ENCODE assay signal across 8 mouse cellular contexts in the genomic region with DNA sequence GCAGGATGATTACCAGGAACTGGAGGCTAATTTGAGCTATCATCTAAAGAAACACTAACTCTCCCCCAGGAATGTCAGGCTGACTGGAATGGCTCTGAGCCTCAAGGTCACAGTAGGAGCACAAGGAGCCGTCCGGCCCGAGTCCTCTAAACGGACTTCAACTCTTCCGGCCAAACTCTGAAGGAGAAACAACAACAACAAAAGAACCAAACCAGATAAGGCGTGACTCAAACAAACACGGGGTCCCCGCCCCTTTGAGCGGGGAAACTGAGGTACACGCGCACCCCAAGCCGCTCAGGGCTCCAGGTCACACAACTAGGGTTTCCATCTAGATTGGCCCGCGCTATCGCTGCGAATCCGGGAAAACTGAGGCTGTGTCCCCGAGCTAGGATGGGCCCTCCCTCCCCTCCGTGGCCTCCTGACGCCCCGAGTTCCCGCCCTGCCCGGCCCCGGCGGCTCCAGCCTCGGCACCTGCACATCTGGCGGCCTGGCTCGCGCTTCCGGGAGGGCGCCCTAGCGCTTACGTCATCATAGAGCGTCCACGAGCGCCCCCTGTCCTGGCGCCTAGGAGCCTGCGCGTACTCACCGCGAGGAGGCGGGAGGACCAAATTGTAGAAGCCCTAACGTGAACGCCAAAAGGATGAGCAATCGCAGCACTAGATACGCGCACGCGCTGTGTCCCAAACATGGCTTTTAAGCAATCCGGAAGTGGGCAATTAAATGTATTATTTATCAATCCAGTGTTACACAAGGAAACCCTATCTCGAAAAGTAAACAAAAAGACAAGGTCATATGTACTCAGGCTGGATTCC. TPM values are rescaled to one million over a fixed set of nuclear protein-coding genes. Genes with fewer than 3 reads are reported as not detected.
A peak's percentile ranks its signal among the peaks of the same experiment; 100 is the strongest.
DNase-seq lines count a peak whose midpoint lies in the region; ATAC-seq lines count a peak whose summit lies in the region.

No protein-coding gene starts in this region.

- peak; percentile 87 for ATAC-seq in erythroid progenitor cell, adult 5-6 weeks (replicated peaks; ENCODE audit: low FRiP score, poor library complexity, severe bottlenecking)
- peak; percentile 78 for ATAC-seq in heart, embryonic 14.5 days (ENCODE audit: insufficient number of reproducible peaks, insufficient read depth, low FRiP score, low read depth)
- peak; percentile 82 for ATAC-seq in liver, embryonic 13.5 days (ENCODE audit: low read depth)
- peak; percentile 84 for ATAC-seq in stomach, embryonic 16.5 days (ENCODE audit: insufficient read depth, low FRiP score)

- H3K4me2 ChIP-seq in heart, embryonic 14.5 days (ENCODE audit: low read length) = peak overlapping the region; percentile 72
- peak overlapping the region; percentile 75 for H3K4me2 ChIP-seq in liver, embryonic 13.5 days
- peak overlapping the region; percentile 80 for H3K4me2 ChIP-seq in stomach, embryonic 16.5 days (ENCODE audit: low read depth, low read length)

- WGBS in heart, embryonic 14.5 days = under 1% methylated on average over 49 of the region's 51 CpGs
- WGBS in liver, embryonic 13.5 days (ENCODE audit: insufficient replicate concordance) = under 1% methylated on average over 48 of the region's 51 CpGs
- WGBS in stomach, embryonic 16.5 days = under 1% methylated on average over 51 of the region's 51 CpGs

- H3K9me3 ChIP-seq in heart, embryonic 14.5 days (ENCODE audit: control insufficient read depth, low read length) = no peaks in the 10 kb centered on the region
- no peaks in the 10 kb centered on the region for H3K9me3 ChIP-seq in liver, embryonic 13.5 days (replicated peaks)
- no peaks in the 10 kb centered on the region for H3K9me3 ChIP-seq in stomach, embryonic 16.5 days (replicated peaks; ENCODE audit: control insufficient read depth, low read length)

- H3K9ac ChIP-seq in heart, embryonic 14.5 days (ENCODE audit: low read length) = peak overlapping the region; percentile 90
- H3K9ac ChIP-seq in liver, embryonic 13.5 days = peak overlapping the region; percentile 83
- H3K9ac ChIP-seq in stomach, embryonic 16.5 days (ENCODE audit: low read length) = peak overlapping the region; percentile 95

- peaks cover 24% of the 10 kb centered on the region for H3K36me3 ChIP-seq in heart, embryonic 14.5 days (ENCODE audit: control insufficient read depth, insufficient read depth, low read length)
- H3K36me3 ChIP-seq in liver, embryonic 13.5 days = peaks cover 17% of the 10 kb centered on the region
- H3K36me3 ChIP-seq in stomach, embryonic 16.5 days (ENCODE audit: control insufficient read depth, insufficient read depth, low read length) = no peaks in the 10 kb centered on the region

- peak overlapping the region; percentile 86 to 87 for H3K27ac ChIP-seq in heart, embryonic 14.5 days (replicated peaks in 1 of 2; ENCODE audit: control insufficient read depth in 1 of 2, insufficient read depth in 1 of 2, low read depth in 2 of 2, low read length in 2 of 2)
- H3K27ac ChIP-seq in liver, embryonic 13.5 days = peak overlapping the region; percentile 92
- H3K27ac ChIP-seq in stomach, embryonic 16.5 days (ENCODE audit: low read length) = peak overlapping the region; percentile 94

- H3K4me3 ChIP-seq in heart, embryonic 14.5 days (ENCODE audit: control insufficient read depth in 1 of 2, insufficient read depth in 1 of 2, low read depth in 1 of 2, low read length in 2 of 2) = peak overlapping the region; percentile 86
- peak overlapping the region; percentile 68 for H3K4me3 ChIP-seq in liver, embryonic 13.5 days (replicated peaks)
- H3K4me3 ChIP-seq in stomach, embryonic 16.5 days (replicated peaks; ENCODE audit: low read length) = peak overlapping the region; percentile 86

- no peaks in the 10 kb centered on the region for H3K27me3 ChIP-seq in heart, embryonic 14.5 days (ENCODE audit: control insufficient read depth, insufficient read depth, low read length)
- no peaks in the 10 kb centered on the region for H3K27me3 ChIP-seq in liver, embryonic 13.5 days
- no peaks in the 10 kb centered on the region for H3K27me3 ChIP-seq in stomach, embryonic 16.5 days (ENCODE audit: control insufficient read depth, insufficient read depth, low read length)

- peak; percentile 98 for DNase-seq in CD4-positive helper T cell, adult 2 months (ENCODE audit: low read depth, low spot score)
- DNase-seq in brain, embryonic 18.5 days (ENCODE audit: low read depth, low spot score) = peak; percentile 94
- DNase-seq in kidney, postnatal 14 days = peak; percentile 97
- DNase-seq in liver, embryonic 13.5 days = peak; percentile 96
- DNase-seq in neural tube, embryonic 10.5 days (ENCODE audit: extremely low spot score, low spot score) = peak; percentile 94

- H3K4me1 ChIP-seq in heart, embryonic 14.5 days (ENCODE audit: control insufficient read depth in 2 of 2, insufficient read depth in 2 of 2, low read length in 2 of 2) = peaks cover 2 to 8% of the 10 kb centered on the region in 2 experiments; a peak in 3 of 4 replicates
- H3K4me1 ChIP-seq in liver, embryonic 13.5 days (replicated peaks) = peaks cover 48% of the 10 kb centered on the region
- peaks cover 14% of the 10 kb centered on the region for H3K4me1 ChIP-seq in stomach, embryonic 16.5 days (ENCODE audit: control insufficient read depth, insufficient read depth, low read length)

RNA-seq across cellular contexts. Expression of gene Fkbp8, which starts 4.7 kb away (rescaled TPM):
- 28.9 and 45.8 TPM in 2 replicates for total RNA-seq in erythroid progenitor cell, adult 5-6 weeks (2015; ENCODE audit: low replicate concordance)
- 74.7 and 94.6 TPM in 2 replicates for total RNA-seq in erythroid progenitor cell, adult 5-6 weeks (2017; ENCODE audit: low replicate concordance)
- 189 and 209 TPM in 2 replicates for polyA plus RNA-seq in heart, embryonic 14.5 days (2014; fragmentation: Nextera tagmentation; extraction: Ambion mirVana)
- polyA plus RNA-seq in liver, embryonic 13.5 days (2015; fragmentation: Nextera tagmentation; extraction: Ambion mirVana) = 177 and 182 TPM in 2 replicates
- 291 and 298 TPM in 2 replicates for polyA plus RNA-seq in stomach, embryonic 16.5 days (2015; fragmentation: Nextera tagmentation; extraction: Ambion mirVana)

RNA-seq across cellular contexts. Expression of gene Kxd1, which starts 5.0 kb away (rescaled TPM):
- 27.8 and 34.4 TPM in 2 replicates for total RNA-seq in erythroid progenitor cell, adult 5-6 weeks (2015; ENCODE audit: low replicate concordance)
- total RNA-seq in erythroid progenitor cell, adult 5-6 weeks (2017; ENCODE audit: low replicate concordance) = 11.8 and 14.4 TPM in 2 replicates
- 79.3 and 85.7 TPM in 2 replicates for polyA plus RNA-seq in heart, embryonic 14.5 days (2014; fragmentation: Nextera tagmentation; extraction: Ambion mirVana)
- 36.2 TPM in 2 replicates for polyA plus RNA-seq in liver, embryonic 13.5 days (2015; fragmentation: Nextera tagmentation; extraction: Ambion mirVana)
- polyA plus RNA-seq in stomach, embryonic 16.5 days (2015; fragmentation: Nextera tagmentation; extraction: Ambion mirVana) = 53.6 and 53.9 TPM in 2 replicates

RNA-seq across cellular contexts. Expression of gene Uba52, which starts 12.2 kb away (rescaled TPM):
- 1,194 and 1,251 TPM in 2 replicates for total RNA-seq in erythroid progenitor cell, adult 5-6 weeks (2015; ENCODE audit: low replicate concordance)
- total RNA-seq in erythroid progenitor cell, adult 5-6 weeks (2017; ENCODE audit: low replicate concordance) = 418 and 1,480 TPM in 2 replicates
- 900 and 1,040 TPM in 2 replicates for polyA plus RNA-seq in heart, embryonic 14.5 days (2014; fragmentation: Nextera tagmentation; extraction: Ambion mirVana)
- 736 and 758 TPM in 2 replicates for polyA plus RNA-seq in liver, embryonic 13.5 days (2015; fragmentation: Nextera tagmentation; extraction: Ambion mirVana)
- 719 and 930 TPM in 2 replicates for polyA plus RNA-seq in stomach, embryonic 16.5 days (2015; fragmentation: Nextera tagmentation; extraction: Ambion mirVana)

RNA-seq across cellular contexts. Expression of gene Rex1bd, which starts 16.2 kb away (rescaled TPM):
- 22.3 TPM in 1 of 2 replicates, not detected in the other for total RNA-seq in erythroid progenitor cell, adult 5-6 weeks (2015; ENCODE audit: low replicate concordance)
- 17.8 and 19.6 TPM in 2 replicates for total RNA-seq in erythroid progenitor cell, adult 5-6 weeks (2017; ENCODE audit: low replicate concordance)
- polyA plus RNA-seq in heart, embryonic 14.5 days (2014; fragmentation: Nextera tagmentation; extraction: Ambion mirVana) = 129 and 138 TPM in 2 replicates
- 81.2 and 82.3 TPM in 2 replicates for polyA plus RNA-seq in liver, embryonic 13.5 days (2015; fragmentation: Nextera tagmentation; extraction: Ambion mirVana)
- polyA plus RNA-seq in stomach, embryonic 16.5 days (2015; fragmentation: Nextera tagmentation; extraction: Ambion mirVana) = 118 and 125 TPM in 2 replicates

RNA-seq across cellular contexts. Expression of gene Ell, which starts 16.5 kb away (rescaled TPM):
- 10.5 and 22.3 TPM in 2 replicates for total RNA-seq in erythroid progenitor cell, adult 5-6 weeks (2015; ENCODE audit: low replicate concordance)
- total RNA-seq in erythroid progenitor cell, adult 5-6 weeks (2017; ENCODE audit: low replicate concordance) = 2.8 and 15.5 TPM in 2 replicates
- polyA plus RNA-seq in heart, embryonic 14.5 days (2014; fragmentation: Nextera tagmentation; extraction: Ambion mirVana) = 13.0 and 13.2 TPM in 2 replicates
- 9.7 and 10.5 TPM in 2 replicates for polyA plus RNA-seq in liver, embryonic 13.5 days (2015; fragmentation: Nextera tagmentation; extraction: Ambion mirVana)
- 18.6 and 20.5 TPM in 2 replicates for polyA plus RNA-seq in stomach, embryonic 16.5 days (2015; fragmentation: Nextera tagmentation; extraction: Ambion mirVana)

Comparison
In these comparisons a context has a peak if more than half of its experiments do, and no peak if none do; other contexts are left out.
1. Peak in every context shown above with its lines: DNase-seq, ATAC-seq, H3K4me3 ChIP-seq and H3K27ac ChIP-seq.